Mouse (Mus musculus) forebrain, embryonic 12.5 days (tissue): ENCODE measurements around the gene Prss54. TPM values are rescaled to one million over a fixed set of nuclear protein-coding genes. Genes with fewer than 3 reads are reported as not detected.
A peak's percentile ranks its signal among the peaks of the same experiment; 100 is the strongest.

Experiments used
- ATAC-seq: fragments of 200-750 bp; cut with Nextera tagmentation; 2 replicates; pipeline ENCODE4 v1.8.0; 2017; ENCODE audit warnings: moderate TSS enrichment; ENCODE audit not compliant: low FRiP score
- H3K27ac ChIP-seq: fragments of 300-500 bp; sonication (generic); 2 replicates; pipeline ENCODE4 v1.5.1; 2016; ENCODE audit warnings: mild to moderate bottlenecking
- H3K27me3 ChIP-seq: fragments of 300-500 bp; sonication (generic); 2 replicates; pipeline ENCODE4 v1.6.1; 2016; ENCODE audit warnings: mild to moderate bottlenecking
- H3K36me3 ChIP-seq: fragments of 300-500 bp; sonication (generic); replicated peaks from 2 replicates; pipeline ENCODE4 v1.6.1; 2016; ENCODE audit warnings: mild to moderate bottlenecking
- H3K4me1 ChIP-seq: fragments of 300-500 bp; sonication (generic); 2 replicates; pipeline ENCODE4 v1.6.1; 2016
- H3K4me2 ChIP-seq: fragments of 300-500 bp; sonication (generic); 2 replicates; pipeline ENCODE4 v1.6.1; 2016; ENCODE audit warnings: mild to moderate bottlenecking, moderate library complexity
- H3K4me3 ChIP-seq: fragments of 300-500 bp; sonication (generic); replicated peaks from 2 replicates; pipeline ENCODE4 v1.5.1; 2016; ENCODE audit warnings: mild to moderate bottlenecking
- H3K9ac ChIP-seq: fragments of 300-500 bp; sonication (generic); 2 replicates; pipeline ENCODE4 v1.6.1; 2016; ENCODE audit warnings: mild to moderate bottlenecking
- H3K9me3 ChIP-seq: fragments of 300-500 bp; sonication (generic); 2 replicates; pipeline ENCODE4 v1.6.1; 2016
- WGBS: fragments of 180-500 bp; shearing (Covaris S2); methylation state at CpG from one replicate; pipeline ENCODE4 v1.1.7; 2016; 5-methylcytosine and 5-hydroxymethylcytosine counted together
- polyA plus RNA-seq: library from polyadenylated mRNA; unstranded; fragments of >200 nt; fragmentation: Nextera tagmentation; extraction: Ambion mirVana; gene quantifications from 2 replicates; pipeline ENCODE4 v1.2.1, GENCODE M21; 2016

The Prss54 gene
- polyA plus RNA-seq, 1 experiment from 2014 or later, result not detected

- ATAC-seq, result no peak
- no peak overlapping the region for H3K27ac ChIP-seq
- 78% methylated on average over 8 of the region's 8 CpGs for WGBS
Measured at GRCm38 (mm10) chr8:95547931-95548330, 28.2 kb downstream of the Prss54 start.

DNA sequence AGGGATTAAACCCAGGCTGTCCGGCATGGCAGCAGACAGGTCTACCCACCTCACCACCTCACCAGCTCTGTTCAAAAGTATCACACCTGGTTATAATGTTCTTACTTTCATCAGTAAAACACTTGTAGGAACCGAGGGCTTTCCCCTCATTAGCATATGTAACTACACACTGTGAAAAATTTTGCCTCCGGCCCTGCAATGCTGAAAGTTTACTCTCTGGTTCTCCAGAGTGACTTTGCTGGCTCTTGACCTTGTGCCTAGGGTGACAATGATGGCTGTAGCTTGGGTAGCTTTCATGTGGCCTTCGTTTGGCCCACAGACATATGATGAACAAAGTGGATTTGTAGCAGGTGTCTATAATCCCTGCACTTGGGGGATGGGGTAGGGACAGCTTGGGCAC is 29.2 kb downstream of the Prss54 start:
- ATAC-seq, result no peak
- H3K9ac ChIP-seq, result no peak overlapping the region
- no peaks in the 10 kb centered on the region for H3K9me3 ChIP-seq
- peaks cover 10% of the 10 kb centered on the region for H3K4me1 ChIP-seq
- no peaks in the 10 kb centered on the region for H3K36me3 ChIP-seq
- H3K27me3 ChIP-seq, result no peaks in the 10 kb centered on the region
- H3K4me2 ChIP-seq, result no peak overlapping the region
- no peak overlapping the region for H3K27ac ChIP-seq
- WGBS, result 89% methylated on average over 4 of the region's 4 CpGs
- H3K4me3 ChIP-seq, result no peak overlapping the region

More at GRCm38 (mm10) chr8:95547931-95548330, 28.2 kb downstream of the Prss54 start:
- Histone ChIP-seq H3K36me3 (no peaks in the 10 kb centered on the region), H3K9me3 (no peaks in the 10 kb centered on the region), H3K4me1 (peaks cover 10% of the 10 kb centered on the region), H3K27me3 (no peaks in the 10 kb centered on the region), H3K9ac (no peak overlapping the region), H3K4me3 (no peak overlapping the region), H3K4me2 (no peak overlapping the region)

DNA sequence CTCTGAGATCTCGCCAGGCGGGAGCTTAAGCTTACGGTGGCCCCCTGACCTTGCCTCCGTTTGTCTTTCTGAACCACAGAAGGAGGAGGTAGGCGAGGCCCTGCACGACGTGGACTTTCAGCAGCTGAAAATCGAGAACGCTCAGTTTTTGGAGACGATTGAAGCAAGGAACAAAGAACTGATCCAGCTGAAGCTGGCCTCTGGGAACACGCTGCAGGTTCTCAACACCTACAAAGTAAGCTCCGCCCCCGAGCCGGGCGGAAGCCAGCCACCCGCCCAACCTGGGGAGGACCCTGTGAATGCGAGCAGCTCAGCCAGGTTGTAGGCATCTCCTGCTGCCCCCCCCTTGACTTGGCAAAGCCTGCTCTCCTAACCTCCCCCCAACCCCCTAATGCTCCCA is 30.3 kb downstream of the Prss54 start:
- no peaks in the 10 kb centered on the region for H3K36me3 ChIP-seq
- WGBS, result 83% methylated on average over 17 of the region's 17 CpGs
- no peaks in the 10 kb centered on the region for H3K27me3 ChIP-seq
- no peak overlapping the region for H3K9ac ChIP-seq
- H3K9me3 ChIP-seq, result no peaks in the 10 kb centered on the region
- no peak overlapping the region for H3K4me3 ChIP-seq
- no peak overlapping the region for H3K27ac ChIP-seq
- H3K4me1 ChIP-seq, result peaks cover 10% of the 10 kb centered on the region
- ATAC-seq, result no peak
- no peak overlapping the region for H3K4me2 ChIP-seq

DNA sequence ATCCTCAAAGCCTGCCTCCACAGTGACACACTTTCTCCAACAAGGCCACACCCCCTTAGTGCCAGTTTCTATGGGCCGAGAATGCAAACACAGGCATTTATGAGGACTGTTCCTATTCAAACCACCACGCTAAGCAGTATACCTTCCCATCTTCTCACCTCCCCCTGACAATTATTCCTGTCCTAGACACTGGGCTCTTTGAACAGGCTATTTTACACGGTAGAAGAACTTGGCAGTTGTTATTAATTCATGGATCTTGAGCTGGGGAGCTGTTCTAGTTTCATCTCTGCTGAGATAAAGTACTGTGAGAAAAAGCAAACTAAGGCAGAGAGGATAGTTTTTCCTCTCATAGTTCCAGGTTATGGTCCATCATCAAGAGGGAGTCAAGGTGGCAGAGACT is 33.1 kb downstream of the Prss54 start:
- no peak for ATAC-seq
- WGBS, result 74% methylated on average over 3 of the region's 3 CpGs
- Histone ChIP-seq H3K27ac (no peak overlapping the region), H3K4me3 (no peak overlapping the region), H3K9ac (no peak overlapping the region), H3K9me3 (no peaks in the 10 kb centered on the region), H3K4me2 (no peak overlapping the region), H3K4me1 (no peaks in the 10 kb centered on the region), H3K27me3 (no peaks in the 10 kb centered on the region), H3K36me3 (no peaks in the 10 kb centered on the region)

- Histone ChIP-seq H3K36me3 (no peaks in the 10 kb centered on the region), H3K27me3 (no peaks in the 10 kb centered on the region), H3K27ac (no peak overlapping the region), H3K4me1 (no peaks in the 10 kb centered on the region), H3K4me3 (no peak overlapping the region), H3K9me3 (no peaks in the 10 kb centered on the region), H3K9ac (no peak overlapping the region), H3K4me2 (no peak overlapping the region)
- no peak for ATAC-seq
- WGBS, result 89% methylated on average over 6 of the region's 6 CpGs
Measured at GRCm38 (mm10) chr8:95542191-95542590, 33.9 kb downstream of the Prss54 start.

DNA sequence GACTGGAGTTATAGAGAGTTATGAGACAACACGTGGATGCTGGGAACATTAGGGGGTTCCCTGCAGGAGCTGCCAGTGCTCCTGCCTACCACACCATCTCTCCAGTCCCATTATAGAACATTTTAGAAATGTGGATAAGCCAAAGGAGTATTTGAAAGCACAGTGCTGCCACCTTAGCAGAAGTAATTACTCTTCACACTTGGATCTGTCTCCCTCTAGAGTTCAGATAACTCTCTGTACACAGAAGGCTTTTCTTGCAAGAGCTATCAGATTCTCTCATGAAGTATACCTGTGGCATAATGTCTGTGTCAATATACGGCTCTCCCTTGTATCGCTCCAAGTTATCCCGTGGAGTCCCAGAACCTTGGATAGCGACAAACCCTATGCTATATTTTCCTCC is 36.7 kb downstream of the Prss54 start:
- Histone ChIP-seq H3K9ac (no peak overlapping the region), H3K36me3 (no peaks in the 10 kb centered on the region), H3K9me3 (no peaks in the 10 kb centered on the region), H3K4me2 (no peak overlapping the region), H3K27me3 (no peaks in the 10 kb centered on the region), H3K27ac (no peak overlapping the region), H3K4me3 (no peak overlapping the region), H3K4me1 (no peaks in the 10 kb centered on the region)
- 80% methylated on average over 5 of the region's 5 CpGs for WGBS
- ATAC-seq, result no peak

GRCm38 (mm10) chr8:95533584-95534387 is 42.4 kb downstream of the Prss54 start, which contains the start of gene Ccdc113:
Gene Ccdc113, plus strand, starts transcription at chr8:95534085.
- peak; percentile 91 for ATAC-seq
- WGBS, result 7% methylated on average over 33 of the region's 33 CpGs
- Histone ChIP-seq H3K9me3 (no peaks in the 10 kb centered on the region), H3K27me3 (0 out of 2 replicates have a peak, but pooled peaks cover 2% of the 10 kb centered on the region), H3K27ac (no peak within 1 kb of the TSS), H3K9ac (peak within 1 kb of the TSS; percentile 39), H3K4me3 (peak within 1 kb of the TSS; percentile 45), H3K36me3 (no peaks in the 10 kb centered on the region), H3K4me2 (peak within 1 kb of the TSS; percentile 74), H3K4me1 (peaks cover 9% of the 10 kb centered on the region; the same call in 1 of the 2 replicates)

DNA sequence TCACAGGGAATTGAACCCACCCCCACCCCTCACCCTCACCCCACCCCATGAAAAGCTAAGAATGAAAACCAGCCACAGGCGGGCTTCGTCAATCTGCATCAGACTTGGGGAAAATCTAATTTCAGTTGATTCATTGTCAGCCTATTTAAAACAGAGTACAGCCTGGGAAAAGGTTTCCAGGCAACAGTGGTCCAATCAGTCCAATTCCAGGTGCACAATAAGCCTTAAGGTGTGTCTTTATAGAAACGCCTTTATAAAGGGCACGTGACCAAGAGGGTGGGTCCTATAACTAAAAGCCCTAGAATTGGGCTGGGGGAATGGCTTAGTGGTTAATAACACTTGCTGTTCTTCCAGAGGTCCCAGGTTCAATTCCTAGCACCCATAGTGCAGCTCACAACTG is 43.9 kb downstream of the Prss54 start:
- no peak overlapping the region for H3K27ac ChIP-seq
- no peak overlapping the region for H3K9ac ChIP-seq
- no peaks in the 10 kb centered on the region for H3K9me3 ChIP-seq
- no peak for ATAC-seq
- WGBS, result 54% methylated on average over 4 of the region's 4 CpGs
- no peak overlapping the region for H3K4me2 ChIP-seq
- 0 out of 2 replicates have a peak, but pooled peaks cover 2% of the 10 kb centered on the region for H3K27me3 ChIP-seq
- peaks cover 9% of the 10 kb centered on the region; the same call in 1 of the 2 replicates for H3K4me1 ChIP-seq
- no peaks in the 10 kb centered on the region for H3K36me3 ChIP-seq
- H3K4me3 ChIP-seq, result no peak overlapping the region

- no peak overlapping the region for H3K4me2 ChIP-seq
- H3K9ac ChIP-seq, result no peak overlapping the region
- H3K4me3 ChIP-seq, result no peak overlapping the region
- peaks cover 3% of the 10 kb centered on the region; the same call in 1 of the 2 replicates for H3K4me1 ChIP-seq
- H3K36me3 ChIP-seq, result no peaks in the 10 kb centered on the region
- 0 out of 2 replicates have a peak, but pooled peaks cover 2% of the 10 kb centered on the region for H3K27me3 ChIP-seq
- ATAC-seq, result no peak
- no peaks in the 10 kb centered on the region for H3K9me3 ChIP-seq
- no peak overlapping the region for H3K27ac ChIP-seq
- 64% methylated on average over 9 of the region's 9 CpGs for WGBS
Measured at GRCm38 (mm10) chr8:95528750-95529310, 47.3 kb downstream of the Prss54 start.

DNA sequence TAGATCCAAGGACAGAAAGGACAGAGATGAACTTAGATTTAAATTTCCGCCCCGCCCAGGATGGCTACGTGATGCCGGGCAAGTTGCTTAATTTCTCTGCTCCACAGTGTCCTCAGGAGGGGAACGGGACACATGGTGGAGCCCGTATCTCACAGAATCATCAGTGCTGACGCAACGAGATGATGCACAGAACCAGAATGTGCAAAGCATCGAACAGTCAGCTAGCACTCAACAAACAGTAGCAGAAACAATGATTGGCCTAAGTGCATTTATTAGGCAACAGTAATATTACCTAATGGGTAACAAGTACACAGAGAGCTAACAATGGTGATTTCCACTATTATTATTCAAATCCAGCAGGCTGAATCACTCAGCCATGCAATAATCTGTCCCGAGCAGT is 47.9 kb downstream of the Prss54 start:
- WGBS, result 81% methylated on average over 10 of the region's 10 CpGs
- no peaks in the 10 kb centered on the region for H3K9me3 ChIP-seq
- no peaks in the 10 kb centered on the region for H3K4me1 ChIP-seq
- H3K36me3 ChIP-seq, result no peaks in the 10 kb centered on the region
- no peak overlapping the region for H3K9ac ChIP-seq
- no peak overlapping the region for H3K4me2 ChIP-seq
- no peak overlapping the region for H3K27ac ChIP-seq
- ATAC-seq, result no peak
- 0 out of 2 replicates have a peak, but pooled peaks cover 6% of the 10 kb centered on the region for H3K27me3 ChIP-seq
- H3K4me3 ChIP-seq, result no peak overlapping the region

GRCm38 (mm10) chr8:95523991-95524390 is 52.1 kb downstream of the Prss54 start:
- WGBS, result 93% methylated on average over 4 of the region's 4 CpGs
- no peaks in the 10 kb centered on the region for H3K9me3 ChIP-seq
- no peaks in the 10 kb centered on the region for H3K4me1 ChIP-seq
- no peak overlapping the region for H3K4me2 ChIP-seq
- ATAC-seq, result no peak
- H3K27ac ChIP-seq, result no peak overlapping the region
- H3K36me3 ChIP-seq, result no peaks in the 10 kb centered on the region
- H3K27me3 ChIP-seq, result 0 out of 2 replicates have a peak, but pooled peaks cover 4% of the 10 kb centered on the region
- H3K4me3 ChIP-seq, result no peak overlapping the region
- H3K9ac ChIP-seq, result no peak overlapping the region

DNA sequence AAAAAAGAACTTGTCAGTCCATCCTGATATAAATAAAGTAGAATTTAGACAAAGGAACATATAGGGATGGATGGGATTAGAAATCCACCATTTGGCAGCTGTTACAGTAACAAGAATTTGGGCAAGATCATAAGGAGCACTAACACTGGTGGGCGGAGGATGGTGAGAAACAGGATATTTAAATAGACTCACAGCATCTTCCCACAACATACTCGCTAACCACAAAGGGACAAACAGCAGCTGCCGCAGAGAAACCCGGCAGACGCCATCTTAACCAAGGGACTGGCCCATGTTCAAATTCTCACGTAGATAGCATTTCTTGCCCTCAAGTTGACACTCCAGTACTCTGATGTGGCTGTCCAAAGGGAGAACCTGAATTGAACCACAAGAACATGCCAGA is 59.2 kb downstream of the Prss54 start:
- H3K4me2 ChIP-seq, result no peak overlapping the region
- no peak overlapping the region for H3K27ac ChIP-seq
- no peak overlapping the region for H3K9ac ChIP-seq
- no peaks in the 10 kb centered on the region for H3K9me3 ChIP-seq
- 88% methylated on average over 6 of the region's 6 CpGs for WGBS
- no peaks in the 10 kb centered on the region for H3K4me1 ChIP-seq
- H3K36me3 ChIP-seq, result no peaks in the 10 kb centered on the region
- H3K27me3 ChIP-seq, result no peaks in the 10 kb centered on the region
- no peak for ATAC-seq
- H3K4me3 ChIP-seq, result no peak overlapping the region

DNA sequence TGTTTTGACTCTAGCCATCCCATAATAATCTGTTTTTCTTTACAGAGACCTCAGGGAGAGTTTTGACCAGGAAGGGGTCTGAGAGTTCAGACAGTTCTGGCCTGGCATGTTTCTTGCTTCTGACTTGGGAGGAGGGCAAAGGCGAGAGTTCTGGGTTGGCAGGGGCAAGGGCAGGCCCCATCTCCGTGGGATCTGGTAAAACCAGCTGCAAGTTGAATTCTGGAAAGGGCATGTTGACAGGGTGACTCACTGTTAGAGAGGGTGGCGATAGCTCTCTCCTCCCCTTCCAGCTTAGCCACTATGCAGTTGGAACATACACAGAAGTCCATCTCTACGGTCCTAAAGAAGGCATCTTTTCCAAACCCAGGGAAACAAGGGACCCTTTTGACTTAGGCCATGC is 62.9 kb downstream of the Prss54 start:
- H3K4me1 ChIP-seq, result no peaks in the 10 kb centered on the region
- no peaks in the 10 kb centered on the region for H3K9me3 ChIP-seq
- H3K4me2 ChIP-seq, result no peak overlapping the region
- no peak overlapping the region for H3K27ac ChIP-seq
- WGBS, result 84% methylated on average over 4 of the region's 4 CpGs
- H3K4me3 ChIP-seq, result no peak overlapping the region
- H3K9ac ChIP-seq, result no peak overlapping the region
- no peaks in the 10 kb centered on the region for H3K36me3 ChIP-seq
- no peak for ATAC-seq
- H3K27me3 ChIP-seq, result no peaks in the 10 kb centered on the region
